Mouse (Mus musculus): ENCODE results near the gene Xpr1. TPM values are rescaled to one million over a fixed set of nuclear protein-coding genes. Genes with fewer than 3 reads are reported as not detected.

Gene Xpr1
- polyA plus RNA-seq, 1 experiment from 2014 or later, result 6.8 TPM

GRCm38 (mm10) chr1:155297203-155297602 is 120.0 kb downstream of the Xpr1 start:
- DNase-seq (ENCODE audit: low spot score) (no peak), ATAC-seq (replicated peaks; ENCODE audit: low FRiP score, low TSS enrichment, low read depth) (no peak)
- 86% methylated on average over 2 of the region's 2 CpGs for WGBS
- no peaks in the 10 kb centered on the region for H3K27me3 ChIP-seq (replicated peaks; ENCODE audit: control insufficient read depth, insufficient read depth, low read length)
- H3K27ac ChIP-seq (ENCODE audit: low read depth), result no peak overlapping the region
- no peak overlapping the region for H3K4me2 ChIP-seq (ENCODE audit: low read length)
- H3K9ac ChIP-seq (ENCODE audit: low read length), result no peak overlapping the region
- no peaks in the 10 kb centered on the region for H3K9me3 ChIP-seq (ENCODE audit: control insufficient read depth, low read length)
- H3K4me3 ChIP-seq (ENCODE audit: low read depth, low read length), result no peak overlapping the region
- H3K36me3 ChIP-seq (ENCODE audit: control insufficient read depth, insufficient read depth, low read length), result no peaks in the 10 kb centered on the region
- no peaks in the 10 kb centered on the region for H3K4me1 ChIP-seq (replicated peaks; ENCODE audit: control insufficient read depth, insufficient read depth, low read length)

GRCm38 (mm10) chr1:155293446-155293845 is 123.8 kb downstream of the Xpr1 start:
- H3K9ac ChIP-seq (ENCODE audit: low read length), result no peak overlapping the region
- no peak overlapping the region for H3K27ac ChIP-seq (ENCODE audit: low read depth)
- no peaks in the 10 kb centered on the region for H3K4me1 ChIP-seq (replicated peaks; ENCODE audit: control insufficient read depth, insufficient read depth, low read length)
- no peak overlapping the region for H3K4me2 ChIP-seq (ENCODE audit: low read length)
- no peak overlapping the region for H3K4me3 ChIP-seq (ENCODE audit: low read depth, low read length)
- 15% methylated on average over 3 of the region's 3 CpGs for WGBS
- no peaks in the 10 kb centered on the region for H3K9me3 ChIP-seq (ENCODE audit: control insufficient read depth, low read length)
- no peaks in the 10 kb centered on the region for H3K27me3 ChIP-seq (replicated peaks; ENCODE audit: control insufficient read depth, insufficient read depth, low read length)
- ATAC-seq (replicated peaks; ENCODE audit: low FRiP score, low TSS enrichment, low read depth) (peak; percentile 80), DNase-seq (ENCODE audit: low spot score) (peak; percentile 72)
- peaks cover 2% of the 10 kb centered on the region; the same call in 1 of the 2 replicates for H3K36me3 ChIP-seq (ENCODE audit: control insufficient read depth, insufficient read depth, low read length)

DNA sequence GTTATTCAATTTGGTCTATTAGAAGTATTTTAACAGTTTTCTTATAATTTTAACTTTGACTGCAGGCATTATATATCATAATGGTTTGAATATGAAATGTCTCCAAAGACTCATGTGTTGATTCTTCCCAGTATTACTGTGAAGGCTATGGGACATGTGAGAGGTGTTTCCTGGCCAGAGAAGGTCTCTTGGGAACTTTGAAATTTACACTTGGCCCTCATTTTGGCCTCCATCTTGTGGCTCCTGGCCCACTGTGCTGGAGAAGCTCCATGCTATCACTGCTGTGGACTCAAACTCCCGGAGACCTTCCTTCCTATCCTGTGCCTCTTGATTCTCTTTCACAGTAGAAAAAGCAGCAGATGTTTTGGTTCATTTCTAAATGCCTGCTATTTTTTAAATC is 127.8 kb downstream of the Xpr1 start:
- Histone ChIP-seq H3K4me1 (replicated peaks; ENCODE audit: control insufficient read depth, insufficient read depth, low read length) (no peaks in the 10 kb centered on the region), H3K4me3 (ENCODE audit: low read depth, low read length) (no peak overlapping the region), H3K9ac (ENCODE audit: low read length) (no peak overlapping the region), H3K27ac (ENCODE audit: low read depth) (no peak overlapping the region), H3K4me2 (ENCODE audit: low read length) (no peak overlapping the region), H3K27me3 (replicated peaks; ENCODE audit: control insufficient read depth, insufficient read depth, low read length) (no peaks in the 10 kb centered on the region), H3K36me3 (ENCODE audit: control insufficient read depth, insufficient read depth, low read length) (peaks cover 7% of the 10 kb centered on the region; the same call in 1 of the 2 replicates), H3K9me3 (ENCODE audit: control insufficient read depth, low read length) (no peaks in the 10 kb centered on the region)
- ATAC-seq (replicated peaks; ENCODE audit: low FRiP score, low TSS enrichment, low read depth), result no peak
- 87% methylated on average over 1 of the region's 1 CpGs for WGBS
- DNase-seq (ENCODE audit: low spot score), result no peak

DNA sequence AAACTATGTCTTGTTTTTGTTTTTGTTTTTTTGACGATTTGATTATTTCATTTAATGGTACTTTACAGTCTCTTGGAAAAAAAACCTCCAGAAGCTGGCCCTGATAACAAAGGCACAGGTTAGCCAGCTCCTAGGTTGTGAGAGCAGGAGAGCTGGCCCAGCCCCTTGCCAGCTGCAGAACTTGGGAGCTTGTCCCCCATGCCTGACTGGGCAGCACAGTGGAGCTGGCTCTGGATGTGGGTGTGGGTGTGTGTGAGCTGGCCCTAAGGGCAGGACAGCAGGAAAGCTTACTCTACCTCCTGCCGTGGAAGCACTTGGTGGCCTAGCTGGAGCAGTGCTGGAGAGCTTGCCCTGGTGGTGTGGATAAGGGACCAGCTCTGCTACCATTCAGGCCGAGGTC is 129.2 kb downstream of the Xpr1 start:
- H3K27ac ChIP-seq (ENCODE audit: low read depth), result no peak overlapping the region
- no peaks in the 10 kb centered on the region for H3K4me1 ChIP-seq (replicated peaks; ENCODE audit: control insufficient read depth, insufficient read depth, low read length)
- DNase-seq (ENCODE audit: low spot score) (no peak), ATAC-seq (replicated peaks; ENCODE audit: low FRiP score, low TSS enrichment, low read depth) (no peak)
- peaks cover 7% of the 10 kb centered on the region; the same call in 1 of the 2 replicates for H3K36me3 ChIP-seq (ENCODE audit: control insufficient read depth, insufficient read depth, low read length)
- no peaks in the 10 kb centered on the region for H3K9me3 ChIP-seq (ENCODE audit: control insufficient read depth, low read length)
- H3K4me2 ChIP-seq (ENCODE audit: low read length), result no peak overlapping the region
- 80% methylated on average over 3 of the region's 3 CpGs for WGBS
- H3K27me3 ChIP-seq (replicated peaks; ENCODE audit: control insufficient read depth, insufficient read depth, low read length), result no peaks in the 10 kb centered on the region
- H3K4me3 ChIP-seq (ENCODE audit: low read depth, low read length), result no peak overlapping the region
- H3K9ac ChIP-seq (ENCODE audit: low read length), result no peak overlapping the region

- 88% methylated on average over 7 of the region's 7 CpGs for WGBS
- Histone ChIP-seq H3K27me3 (replicated peaks; ENCODE audit: control insufficient read depth, insufficient read depth, low read length) (no peaks in the 10 kb centered on the region), H3K36me3 (ENCODE audit: control insufficient read depth, insufficient read depth, low read length) (0 out of 2 replicates have a peak, but pooled peaks cover 18% of the 10 kb centered on the region), H3K27ac (ENCODE audit: low read depth) (no peak overlapping the region), H3K4me1 (replicated peaks; ENCODE audit: control insufficient read depth, insufficient read depth, low read length) (no peaks in the 10 kb centered on the region), H3K9ac (ENCODE audit: low read length) (no peak overlapping the region), H3K4me3 (ENCODE audit: low read depth, low read length) (no peak overlapping the region), H3K4me2 (ENCODE audit: low read length) (no peak overlapping the region), H3K9me3 (ENCODE audit: control insufficient read depth, low read length) (no peaks in the 10 kb centered on the region)
- ATAC-seq (replicated peaks; ENCODE audit: low FRiP score, low TSS enrichment, low read depth), result no peak
- no peak for DNase-seq (ENCODE audit: low spot score)
These were observed 133.4 kb downstream of the Xpr1 start for GRCm38 (mm10) chr1:155283808-155284207.

DNA sequence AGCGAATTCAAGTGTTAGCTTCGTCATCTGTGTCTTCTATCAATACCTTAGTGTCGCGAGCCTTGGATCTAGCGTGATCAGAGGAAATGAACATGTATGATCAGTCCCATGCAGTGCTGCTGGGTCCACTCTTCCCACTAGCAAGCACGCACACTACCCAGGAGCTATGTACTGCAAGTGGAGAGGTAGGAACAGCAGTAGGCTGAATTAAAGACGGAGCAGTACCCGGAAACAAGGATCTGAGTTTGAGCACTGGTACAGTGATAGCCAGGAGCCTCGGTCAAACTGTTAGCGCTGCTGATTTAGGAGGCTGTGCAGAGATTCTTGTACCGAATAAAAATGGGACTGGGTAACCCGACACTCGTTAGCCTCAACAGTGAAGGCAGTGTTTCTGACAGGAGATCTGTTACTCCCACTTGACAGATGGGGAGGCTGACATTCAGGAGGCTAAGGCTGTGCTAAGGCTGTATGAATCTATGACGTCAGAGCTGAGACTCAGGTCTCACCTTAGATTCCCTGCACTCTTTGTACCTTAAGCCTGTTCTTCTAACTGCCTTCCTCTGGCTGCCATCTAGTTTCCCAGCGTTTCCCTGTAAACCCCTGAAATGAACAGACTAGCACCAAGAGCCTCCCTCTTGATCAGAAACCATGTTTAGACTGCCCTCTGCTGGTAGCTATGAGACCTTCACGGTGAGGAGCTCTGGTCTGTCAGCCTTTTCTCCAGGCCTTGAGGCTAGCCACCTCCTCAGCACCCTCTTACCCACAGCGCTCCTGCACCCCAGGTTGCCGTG is 136.0 kb downstream of the Xpr1 start:
- ATAC-seq (replicated peaks; ENCODE audit: low FRiP score, low TSS enrichment, low read depth) (peak; percentile 73), DNase-seq (ENCODE audit: low spot score) (peak; percentile 73)
- Histone ChIP-seq H3K4me2 (ENCODE audit: low read length) (no peak overlapping the region), H3K36me3 (ENCODE audit: control insufficient read depth, insufficient read depth, low read length) (0 out of 2 replicates have a peak, but pooled peaks cover 11% of the 10 kb centered on the region), H3K27ac (ENCODE audit: low read depth) (no peak overlapping the region), H3K9ac (ENCODE audit: low read length) (no peak overlapping the region), H3K4me3 (ENCODE audit: low read depth, low read length) (no peak overlapping the region), H3K27me3 (replicated peaks; ENCODE audit: control insufficient read depth, insufficient read depth, low read length) (no peaks in the 10 kb centered on the region), H3K4me1 (replicated peaks; ENCODE audit: control insufficient read depth, insufficient read depth, low read length) (no peaks in the 10 kb centered on the region), H3K9me3 (ENCODE audit: control insufficient read depth, low read length) (no peaks in the 10 kb centered on the region)
- 54% methylated on average over 18 of the region's 18 CpGs for WGBS

- no peak overlapping the region for H3K4me2 ChIP-seq (ENCODE audit: low read length)
- no peak overlapping the region for H3K27ac ChIP-seq (ENCODE audit: low read depth)
- no peak for ATAC-seq (replicated peaks; ENCODE audit: low FRiP score, low TSS enrichment, low read depth)
- DNase-seq (ENCODE audit: low spot score), result no peak
- no peaks in the 10 kb centered on the region for H3K27me3 ChIP-seq (replicated peaks; ENCODE audit: control insufficient read depth, insufficient read depth, low read length)
- H3K4me1 ChIP-seq (replicated peaks; ENCODE audit: control insufficient read depth, insufficient read depth, low read length), result no peaks in the 10 kb centered on the region
- WGBS, result 47% methylated on average over 10 of the region's 10 CpGs
- H3K36me3 ChIP-seq (ENCODE audit: control insufficient read depth, insufficient read depth, low read length), result 0 out of 2 replicates have a peak, but pooled peaks cover 11% of the 10 kb centered on the region
- H3K9me3 ChIP-seq (ENCODE audit: control insufficient read depth, low read length), result no peaks in the 10 kb centered on the region
- no peak overlapping the region for H3K4me3 ChIP-seq (ENCODE audit: low read depth, low read length)
- H3K9ac ChIP-seq (ENCODE audit: low read length), result no peak overlapping the region
These were observed 136.9 kb downstream of the Xpr1 start for GRCm38 (mm10) chr1:155280306-155280705.

DNA sequence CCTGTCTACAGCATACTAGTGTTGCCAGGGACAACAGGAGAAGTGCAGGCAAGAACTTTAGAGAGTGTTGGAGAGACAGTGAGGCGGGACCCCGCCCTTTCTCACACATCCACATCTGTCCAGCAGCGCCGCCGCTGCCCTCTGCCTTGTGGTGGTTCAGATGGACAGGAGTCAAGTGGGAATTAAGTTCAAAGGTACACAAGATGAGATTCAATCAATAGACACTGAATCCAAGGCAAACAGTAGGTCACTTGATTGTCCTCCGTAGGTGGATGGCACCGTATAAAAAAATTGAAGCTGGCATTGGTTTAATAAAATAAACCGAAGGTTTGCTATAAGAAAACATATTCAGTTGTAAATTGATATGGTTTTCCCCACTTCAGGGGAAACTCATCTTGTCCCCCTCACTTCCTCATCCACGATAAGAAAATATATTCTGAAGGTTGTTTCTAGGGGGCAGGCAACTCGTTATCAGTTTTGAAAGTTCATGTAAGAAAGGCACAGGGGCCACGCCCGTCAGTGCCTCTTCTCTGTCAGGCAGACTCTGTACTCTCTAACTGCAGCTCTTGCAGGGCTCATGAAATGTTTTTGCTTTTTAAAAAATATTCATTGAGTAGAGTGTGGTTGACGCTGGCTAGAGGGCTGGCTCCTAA is 140.7 kb downstream of the Xpr1 start:
- Histone ChIP-seq H3K36me3 (ENCODE audit: control insufficient read depth, insufficient read depth, low read length) (no peaks in the 10 kb centered on the region), H3K9me3 (ENCODE audit: control insufficient read depth, low read length) (no peaks in the 10 kb centered on the region), H3K9ac (ENCODE audit: low read length) (no peak overlapping the region), H3K4me1 (replicated peaks; ENCODE audit: control insufficient read depth, insufficient read depth, low read length) (no peaks in the 10 kb centered on the region), H3K4me2 (ENCODE audit: low read length) (no peak overlapping the region), H3K4me3 (ENCODE audit: low read depth, low read length) (no peak overlapping the region), H3K27ac (ENCODE audit: low read depth) (no peak overlapping the region), H3K27me3 (replicated peaks; ENCODE audit: control insufficient read depth, insufficient read depth, low read length) (no peaks in the 10 kb centered on the region)
- DNase-seq (ENCODE audit: low spot score) (no peak), ATAC-seq (replicated peaks; ENCODE audit: low FRiP score, low TSS enrichment, low read depth) (no peak)
- 64% methylated on average over 13 of the region's 13 CpGs for WGBS
